Mouse (Mus musculus): ENCODE measurements at regions not wholly inside any gene's neighbourhood (a gene's known extent, or its start where the extent isn't known, plus 50 kb on each side); places are given as distances from the start of the nearest gene placed in this dataset.

DNA sequence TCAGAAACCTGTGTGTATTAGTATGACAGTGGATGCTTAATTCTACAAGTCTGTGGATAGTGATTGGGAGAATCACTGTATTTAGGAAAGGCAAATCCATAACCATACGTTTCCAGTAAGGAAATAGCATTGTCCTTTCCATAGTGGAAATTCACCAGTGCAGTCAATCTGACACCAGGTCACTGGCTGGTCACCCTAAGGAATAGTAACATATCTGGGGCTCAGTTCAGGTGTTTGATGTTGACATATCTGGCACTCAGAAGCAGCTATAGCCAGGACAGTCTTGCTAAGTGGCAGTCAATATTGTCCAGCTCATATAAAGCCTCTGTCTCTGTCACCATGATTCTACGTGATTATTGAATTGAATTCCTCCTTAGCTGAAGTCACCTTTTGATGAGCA lies 593.2 kb downstream of the Kcnj3 start:
- TF ChIP-seq EP300 (IDR thresholded peaks at IDR 0.05; ENCODE audit: low read depth) (no peak), CTCF (IDR thresholded peaks at IDR 0.05; ENCODE audit: low read depth) (no peak)
